8 mouse cellular contexts compared by ENCODE assay signal in the genomic region with DNA sequence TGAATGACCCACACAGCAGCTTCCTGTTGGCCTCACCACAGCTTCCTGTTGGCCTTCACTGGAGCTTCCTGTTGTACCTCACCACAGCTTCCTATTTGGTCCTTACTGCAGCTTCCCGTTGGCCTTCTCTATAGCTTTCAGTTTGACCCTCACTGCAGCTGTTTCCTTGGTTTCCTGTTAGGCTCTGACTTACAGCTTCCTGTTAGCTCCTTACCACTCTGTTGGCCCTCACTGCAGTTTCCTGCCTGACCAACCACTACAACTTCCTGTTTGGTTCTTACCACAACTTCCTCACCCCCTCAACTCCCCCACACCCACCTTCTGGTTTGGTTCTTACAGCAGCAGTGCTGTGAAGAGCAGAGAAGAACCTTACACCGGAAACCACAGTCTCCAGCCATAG.
DNase-seq lines count a peak whose midpoint lies in the region; ATAC-seq and TF ChIP-seq lines count a peak whose summit lies in the region.

No protein-coding gene starts in this region.

- intact Hi-C loops in heart, adult 2 months (cut with DNase I), result no loop called here

- no peak for TF ChIP-seq EP300 in heart, adult 2 months (IDR thresholded peaks at IDR 0.05; ENCODE audit: insufficient read depth, low read depth, low read length)

- DNase-seq in heart, adult 2 months, result no peak
- peak; percentile 69 to 74 for DNase-seq in B cell, adult 2 months
- DNase-seq in skeletal muscle tissue, adult 2 months (ENCODE audit: low read depth, low spot score), result peak; percentile 38
- no peak for DNase-seq in cerebellum, postnatal 25 days
- no peak for DNase-seq in cerebellum, adult 8-10 months
- DNase-seq in gastrocnemius, adult 8-10 months (ENCODE audit: low spot score in 2 of 2), result no peak

- H3K27ac ChIP-seq in heart, embryonic 13.5 days (replicated peaks), result peak overlapping the region; percentile 60
- H3K27ac ChIP-seq in heart, adult 2 months, result no peak overlapping the region; the same call in 1 of the 2 replicates
- H3K27ac ChIP-seq in intestine, embryonic 16.5 days (ENCODE audit: low read length), result 0 out of 2 replicates have a peak overlapping the region, but pooled peaks have one; percentile 33

- no peak for TF ChIP-seq POLR2A in heart, adult 2 months (IDR thresholded peaks at IDR 0.05; ENCODE audit: insufficient read depth, low read depth, low read length)

- no peak overlapping the region for H3K4me2 ChIP-seq in heart, embryonic 13.5 days
- H3K4me2 ChIP-seq in intestine, embryonic 16.5 days (ENCODE audit: low read depth, low read length), result no peak overlapping the region

- 62% methylated on average over 2 of the region's 2 CpGs for WGBS in heart, embryonic 13.5 days
- 47% methylated on average over 2 of the region's 2 CpGs for whole genome bisulfite sequencing in heart, adult 2 months
- WGBS in intestine, embryonic 16.5 days, result 75% methylated on average over 2 of the region's 2 CpGs

- H3K79me2 ChIP-seq in heart, adult 2 months (replicated peaks; ENCODE audit: control insufficient read depth, insufficient read depth, low read length), result no peaks in the 10 kb centered on the region

- TF ChIP-seq CTCF in heart, adult 2 months (IDR thresholded peaks at IDR 0.05), result no peak

- H3K27me3 ChIP-seq in heart, embryonic 13.5 days (replicated peaks), result no peaks in the 10 kb centered on the region
- no peaks in the 10 kb centered on the region for H3K27me3 ChIP-seq in heart, adult 2 months (ENCODE audit: control insufficient read depth, insufficient read depth, low read length)
- no peaks in the 10 kb centered on the region for H3K27me3 ChIP-seq in intestine, embryonic 16.5 days (replicated peaks; ENCODE audit: control insufficient read depth, insufficient read depth, low read length)

- H3K9ac ChIP-seq in heart, embryonic 13.5 days, result no peak overlapping the region
- H3K9ac ChIP-seq in heart, adult 2 months (ENCODE audit: low read depth, low read length), result no peak overlapping the region
- no peak overlapping the region for H3K9ac ChIP-seq in intestine, embryonic 16.5 days (ENCODE audit: low read depth, low read length)

- H3K9me3 ChIP-seq in heart, embryonic 13.5 days, result no peaks in the 10 kb centered on the region
- no peaks in the 10 kb centered on the region for H3K9me3 ChIP-seq in intestine, embryonic 16.5 days (ENCODE audit: control insufficient read depth, low read length)

- ATAC-seq in heart, embryonic 13.5 days (ENCODE audit: extremely low read depth, insufficient number of reproducible peaks, low FRiP score, low TSS enrichment), result no peak
- ATAC-seq in intestine, embryonic 16.5 days, result no peak

- no peaks in the 10 kb centered on the region for H3K36me3 ChIP-seq in heart, embryonic 13.5 days
- H3K36me3 ChIP-seq in heart, adult 2 months (ENCODE audit: control insufficient read depth, insufficient read depth, low read length), result no peaks in the 10 kb centered on the region
- no peaks in the 10 kb centered on the region for H3K36me3 ChIP-seq in intestine, embryonic 16.5 days (ENCODE audit: control insufficient read depth, insufficient read depth, low read length)

- peaks cover 42% of the 10 kb centered on the region for H3K4me1 ChIP-seq in heart, embryonic 13.5 days
- H3K4me1 ChIP-seq in heart, adult 2 months (ENCODE audit: control insufficient read depth, insufficient read depth, low read length), result peaks cover 9% of the 10 kb centered on the region; the same call in 1 of the 2 replicates
- no peaks in the 10 kb centered on the region for H3K4me1 ChIP-seq in intestine, embryonic 16.5 days (ENCODE audit: control insufficient read depth, insufficient read depth, low read length)

- no peak overlapping the region for H3K4me3 ChIP-seq in heart, embryonic 13.5 days
- no peak overlapping the region for H3K4me3 ChIP-seq in heart, adult 2 months
- H3K4me3 ChIP-seq in intestine, embryonic 16.5 days (ENCODE audit: low read length), result no peak overlapping the region

Comparison
In these comparisons a context has a peak if more than half of its experiments do, and no peak if none do; other contexts are left out.
1. DNase-seq: peak in B cell, adult 2 months (2 of 2) and skeletal muscle tissue, adult 2 months (single experiment); none in heart, adult 2 months (0 of 2), cerebellum, postnatal 25 days (0 of 2), cerebellum, adult 8-10 months (single experiment) and gastrocnemius, adult 8-10 months (0 of 2).